Mouse (Mus musculus) thymus, adult 18-20 months (tissue): ENCODE data around the gene Ugt1a9.
"Not testable (repeated sequence)": the region's sequence is repeated elsewhere in the genome, so short reads cannot be mapped to it uniquely, and the experiment has no call there.

Source experiments
- DNase-seq, 2 experiments: peaks; one replicate each; pipeline ENCODE4 v3.0.0; 2022; ENCODE audit warnings: mixed read lengths in 2 of 2

Gene Ugt1a9

GRCm38 (mm10) chr1:88070495-88070894, at the start of gene Ugt1a9:
TSS of gene Ugt1a9 (plus strand) at chr1:88070800.
- no peak for DNase-seq

GRCm38 (mm10) chr1:88025244-88025643, 45.4 kb upstream of the Ugt1a9 start:
- DNase-seq = not testable (repeated sequence)

- not testable (repeated sequence) for DNase-seq
These were observed 27.6 kb upstream of the Ugt1a9 start for GRCm38 (mm10) chr1:88043044-88043443.

- not testable (repeated sequence) for DNase-seq
These were observed 25.7 kb upstream of the Ugt1a9 start for GRCm38 (mm10) chr1:88044832-88045437.

- DNase-seq = not testable (repeated sequence)
These were observed 23.2 kb upstream of the Ugt1a9 start for GRCm38 (mm10) chr1:88047408-88047807.

- no peak for DNase-seq
These were observed 15.5 kb upstream of the Ugt1a9 start, which contains the start of gene Ugt1a10 for GRCm38 (mm10) chr1:88055088-88055487. TSS of gene Ugt1a10 (plus strand) at chr1:88055388.

- not testable (repeated sequence) for DNase-seq
These were observed 4.0 kb upstream of the Ugt1a9 start for GRCm38 (mm10) chr1:88066472-88067102.

- DNase-seq = no peak
These were observed 302 bp downstream of the Ugt1a9 start for GRCm38 (mm10) chr1:88070902-88071301.

GRCm38 (mm10) chr1:88074471-88074870, 3.9 kb downstream of the Ugt1a9 start:
- no peak for DNase-seq

GRCm38 (mm10) chr1:88077128-88077527, 6.5 kb downstream of the Ugt1a9 start:
- DNase-seq = no peak

- no peak for DNase-seq
These were observed 11.1 kb downstream of the Ugt1a9 start for GRCm38 (mm10) chr1:88081670-88082069.

- DNase-seq = no peak
These were observed 15.5 kb downstream of the Ugt1a9 start for GRCm38 (mm10) chr1:88086125-88086524.

- DNase-seq = no peak
These were observed 16.9 kb downstream of the Ugt1a9 start, which contains the start of gene Ugt1a8 for GRCm38 (mm10) chr1:88087513-88087912. TSS of gene Ugt1a8 (plus strand) at chr1:88087813.

GRCm38 (mm10) chr1:88092341-88092740, 21.7 kb downstream of the Ugt1a9 start:
- no peak for DNase-seq

- not testable (repeated sequence) for DNase-seq
These were observed 23.7 kb downstream of the Ugt1a9 start for GRCm38 (mm10) chr1:88094270-88094676.

- no peak for DNase-seq
These were observed 24.4 kb downstream of the Ugt1a9 start, which contains the start of gene Ugt1a7c for GRCm38 (mm10) chr1:88094941-88095492. TSS of gene Ugt1a7c (plus strand) at chr1:88095062.

- not testable (repeated sequence) for DNase-seq
These were observed 27.9 kb downstream of the Ugt1a9 start for GRCm38 (mm10) chr1:88098546-88098945.

- DNase-seq = not testable (repeated sequence)
These were observed 29.1 kb downstream of the Ugt1a9 start for GRCm38 (mm10) chr1:88099691-88100090.

- DNase-seq = not testable (repeated sequence)
These were observed 32.4 kb downstream of the Ugt1a9 start, which contains the start of gene Ugt1a6b for GRCm38 (mm10) chr1:88103019-88103418. TSS of gene Ugt1a6b (plus strand) at chr1:88103252.

- DNase-seq = not testable (repeated sequence)
These were observed 33.3 kb downstream of the Ugt1a9 start for GRCm38 (mm10) chr1:88103697-88104468.

- DNase-seq = no peak
These were observed 34.2 kb downstream of the Ugt1a9 start for GRCm38 (mm10) chr1:88104667-88105430.

GRCm38 (mm10) chr1:88105656-88106055, 35.1 kb downstream of the Ugt1a9 start:
- no peak for DNase-seq
